Mouse (Mus musculus): ENCODE measurements around the gene Tdrd6. TPM values are rescaled to one million over a fixed set of nuclear protein-coding genes. Genes with fewer than 3 reads are reported as not detected.

Gene Tdrd6
- total and polyA plus RNA-seq, 2 experiments from 2014 or later, result 1.2 TPM

- H3K4me1 ChIP-seq (ENCODE audit: insufficient read depth), result no peaks in the 10 kb centered on the region
- no peaks in the 10 kb centered on the region for H3K9me3 ChIP-seq (ENCODE audit: low read length)
- H3K36me3 ChIP-seq (ENCODE audit: insufficient read depth), result no peaks in the 10 kb centered on the region
- peak; percentile 17 for DNase-seq
- no peaks in the 10 kb centered on the region for H3K27me3 ChIP-seq (ENCODE audit: insufficient read depth, low read length)
- TF ChIP-seq CTCF (IDR thresholded peaks at IDR 0.05; ENCODE audit: low read depth), result no peak
- no peak overlapping the region for H3K27ac ChIP-seq (ENCODE audit: low read depth, low read length)
- no peak overlapping the region for H3K4me2 ChIP-seq (ENCODE audit: low read depth)
- H3K4me3 ChIP-seq (ENCODE audit: low read depth, low read length), result no peak overlapping the region
- 73% methylated on average over 21 of the region's 21 CpGs for WGBS
- peak; percentile 59; the same call in 1 of the 2 replicates for ATAC-seq
- no peak overlapping the region for H3K9ac ChIP-seq
Observed at GRCm38 (mm10) chr17:43592296-43593291, 37.5 kb downstream of the Tdrd6 start.

GRCm38 (mm10) chr17:43590531-43590930 is 39.6 kb downstream of the Tdrd6 start:
- Histone ChIP-seq H3K27me3 (ENCODE audit: insufficient read depth, low read length) (no peaks in the 10 kb centered on the region), H3K4me2 (ENCODE audit: low read depth) (no peak overlapping the region), H3K4me3 (ENCODE audit: low read depth, low read length) (no peak overlapping the region), H3K9ac (no peak overlapping the region), H3K9me3 (ENCODE audit: low read length) (no peaks in the 10 kb centered on the region), H3K36me3 (ENCODE audit: insufficient read depth) (no peaks in the 10 kb centered on the region), H3K27ac (ENCODE audit: low read depth, low read length) (no peak overlapping the region), H3K4me1 (ENCODE audit: insufficient read depth) (no peaks in the 10 kb centered on the region)
- DNase-seq (no peak), ATAC-seq (no peak)
- no peak for TF ChIP-seq CTCF (IDR thresholded peaks at IDR 0.05; ENCODE audit: low read depth)
- WGBS, result 66% methylated on average over 5 of the region's 5 CpGs

GRCm38 (mm10) chr17:43589750-43590149 is 40.3 kb downstream of the Tdrd6 start:
- no peaks in the 10 kb centered on the region for H3K36me3 ChIP-seq (ENCODE audit: insufficient read depth)
- H3K4me2 ChIP-seq (ENCODE audit: low read depth), result no peak overlapping the region
- no peaks in the 10 kb centered on the region for H3K9me3 ChIP-seq (ENCODE audit: low read length)
- 96% methylated on average over 6 of the region's 6 CpGs for WGBS
- no peak overlapping the region for H3K27ac ChIP-seq (ENCODE audit: low read depth, low read length)
- no peak for DNase-seq
- ATAC-seq, result no peak
- no peaks in the 10 kb centered on the region for H3K4me1 ChIP-seq (ENCODE audit: insufficient read depth)
- H3K27me3 ChIP-seq (ENCODE audit: insufficient read depth, low read length), result no peaks in the 10 kb centered on the region
- no peak for TF ChIP-seq CTCF (IDR thresholded peaks at IDR 0.05; ENCODE audit: low read depth)
- no peak overlapping the region for H3K9ac ChIP-seq
- no peak overlapping the region for H3K4me3 ChIP-seq (ENCODE audit: low read depth, low read length)

GRCm38 (mm10) chr17:43587278-43587677 is 42.8 kb downstream of the Tdrd6 start:
- no peak overlapping the region for H3K4me3 ChIP-seq (ENCODE audit: low read depth, low read length)

GRCm38 (mm10) chr17:43584771-43585170 is 45.3 kb downstream of the Tdrd6 start:
- H3K4me1 ChIP-seq (ENCODE audit: insufficient read depth), result no peaks in the 10 kb centered on the region
- ATAC-seq (no peak), DNase-seq (no peak)
- 92% methylated on average over 7 of the region's 7 CpGs for WGBS
- no peaks in the 10 kb centered on the region for H3K27me3 ChIP-seq (ENCODE audit: insufficient read depth, low read length)
- H3K9me3 ChIP-seq (ENCODE audit: low read length), result no peaks in the 10 kb centered on the region
- H3K9ac ChIP-seq, result no peak overlapping the region
- H3K4me3 ChIP-seq (ENCODE audit: low read depth, low read length), result no peak overlapping the region
- H3K4me2 ChIP-seq (ENCODE audit: low read depth), result no peak overlapping the region
- no peaks in the 10 kb centered on the region for H3K36me3 ChIP-seq (ENCODE audit: insufficient read depth)
- TF ChIP-seq CTCF (IDR thresholded peaks at IDR 0.05; ENCODE audit: low read depth), result no peak
- H3K27ac ChIP-seq (ENCODE audit: low read depth, low read length), result no peak overlapping the region

More at GRCm38 (mm10) chr17:43587278-43587677, 42.8 kb downstream of the Tdrd6 start:
- 91% methylated on average over 2 of the region's 2 CpGs for WGBS
- H3K36me3 ChIP-seq (ENCODE audit: insufficient read depth), result no peaks in the 10 kb centered on the region
- no peak overlapping the region for H3K4me2 ChIP-seq (ENCODE audit: low read depth)
- no peaks in the 10 kb centered on the region for H3K4me1 ChIP-seq (ENCODE audit: insufficient read depth)
- H3K27me3 ChIP-seq (ENCODE audit: insufficient read depth, low read length), result no peaks in the 10 kb centered on the region
- TF ChIP-seq CTCF (IDR thresholded peaks at IDR 0.05; ENCODE audit: low read depth), result no peak
- DNase-seq, result no peak
- no peak overlapping the region for H3K27ac ChIP-seq (ENCODE audit: low read depth, low read length)
- H3K9ac ChIP-seq, result no peak overlapping the region
- no peaks in the 10 kb centered on the region for H3K9me3 ChIP-seq (ENCODE audit: low read length)
- ATAC-seq, result no peak

- no peak for TF ChIP-seq CTCF (IDR thresholded peaks at IDR 0.05; ENCODE audit: low read depth)
- Histone ChIP-seq H3K9me3 (ENCODE audit: low read length) (no peaks in the 10 kb centered on the region), H3K4me3 (ENCODE audit: low read depth, low read length) (no peak overlapping the region), H3K27ac (ENCODE audit: low read depth, low read length) (no peak overlapping the region), H3K27me3 (ENCODE audit: insufficient read depth, low read length) (no peaks in the 10 kb centered on the region), H3K9ac (no peak overlapping the region), H3K4me2 (ENCODE audit: low read depth) (no peak overlapping the region), H3K36me3 (ENCODE audit: insufficient read depth) (no peaks in the 10 kb centered on the region), H3K4me1 (ENCODE audit: insufficient read depth) (no peaks in the 10 kb centered on the region)
- 25% methylated on average over 8 of the region's 8 CpGs for WGBS
- DNase-seq, result peak; percentile 26
- ATAC-seq, result peak; percentile 64
Observed at GRCm38 (mm10) chr17:43581012-43581467, 49.1 kb downstream of the Tdrd6 start.

GRCm38 (mm10) chr17:43580456-43580855 is 49.6 kb downstream of the Tdrd6 start:
- Histone ChIP-seq H3K36me3 (ENCODE audit: insufficient read depth) (no peaks in the 10 kb centered on the region), H3K4me2 (ENCODE audit: low read depth) (no peak overlapping the region), H3K9me3 (ENCODE audit: low read length) (no peaks in the 10 kb centered on the region), H3K9ac (no peak overlapping the region), H3K27me3 (ENCODE audit: insufficient read depth, low read length) (no peaks in the 10 kb centered on the region), H3K4me1 (ENCODE audit: insufficient read depth) (no peaks in the 10 kb centered on the region), H3K4me3 (ENCODE audit: low read depth, low read length) (no peak overlapping the region), H3K27ac (ENCODE audit: low read depth, low read length) (no peak overlapping the region)
- no peak for TF ChIP-seq CTCF (IDR thresholded peaks at IDR 0.05; ENCODE audit: low read depth)
- ATAC-seq (no peak), DNase-seq (no peak)
- WGBS, result 36% methylated on average over 3 of the region's 3 CpGs
